Mouse (Mus musculus) erythroblast, embryonic 14.5 days (primary cell): ENCODE measurements at regions not wholly inside any gene's neighbourhood (a gene's known extent, or its start where the extent isn't known, plus 50 kb on each side); places are given as distances from the start of the nearest gene placed in this dataset.

Experiments used
- GATA1 ChIP-seq: IDR thresholded peaks from 2 replicates; pipeline ENCODE4 v1.6.1; 2012; ENCODE audit warnings: low read length, inconsistent platforms, mixed read lengths
- TAL1 ChIP-seq: IDR thresholded peaks from 3 replicates; pipeline ENCODE4 v1.6.1; 2012; ENCODE audit warnings: low read length, inconsistent platforms, mixed read lengths

GRCm38 (mm10) chr1:137605890-137606663 is 569.4 kb downstream of the Ptprc start:
- TF ChIP-seq GATA1 (no peak), TAL1 (no peak)
